Mouse (Mus musculus) embryonic facial prominence, embryonic 15.5 days (tissue): ENCODE results near the gene Sphk1. TPM values are rescaled to one million over a fixed set of nuclear protein-coding genes. Genes with fewer than 3 reads are reported as not detected.
A peak's percentile ranks its signal among the peaks of the same experiment; 100 is the strongest.

Experiments
- ATAC-seq: fragments of 200-750 bp; cut with Nextera tagmentation; 2 replicates; pipeline ENCODE4 v1.8.0; 2017; ENCODE audit warnings: low read depth, moderate TSS enrichment; ENCODE audit not compliant: insufficient number of reproducible peaks, low FRiP score, low TSS enrichment
- H3K27ac ChIP-seq: fragments of 300-500 bp; sonication (generic); replicated peaks from 2 replicates; pipeline ENCODE4 v1.5.1; 2015; ENCODE audit warnings: mild to moderate bottlenecking, inconsistent platforms
- H3K27me3 ChIP-seq: fragments of 300-500 bp; sonication (generic); 2 replicates; pipeline ENCODE4 v1.6.1; 2015; ENCODE audit warnings: inconsistent platforms
- H3K36me3 ChIP-seq: fragments of 300-500 bp; sonication (generic); 2 replicates; pipeline ENCODE4 v1.6.1; 2015; ENCODE audit warnings: mild to moderate bottlenecking, inconsistent platforms
- H3K4me1 ChIP-seq: fragments of 300-500 bp; sonication (generic); 2 replicates; pipeline ENCODE4 v1.6.1; 2015; ENCODE audit warnings: inconsistent platforms
- H3K4me2 ChIP-seq: fragments of 300-500 bp; sonication (generic); replicated peaks from 2 replicates; pipeline ENCODE4 v1.6.1; 2015; ENCODE audit warnings: mild to moderate bottlenecking, inconsistent platforms
- H3K4me3 ChIP-seq: fragments of 300-500 bp; sonication (generic); replicated peaks from 2 replicates; pipeline ENCODE4 v1.5.1; 2015; ENCODE audit warnings: mild to moderate bottlenecking, inconsistent platforms
- H3K9ac ChIP-seq: fragments of 300-500 bp; sonication (generic); 2 replicates; pipeline ENCODE4 v1.6.1; 2015; ENCODE audit warnings: inconsistent platforms
- H3K9me3 ChIP-seq: fragments of 300-500 bp; sonication (generic); replicated peaks from 2 replicates; pipeline ENCODE4 v1.6.1; 2016; ENCODE audit warnings: inconsistent platforms
- WGBS: fragments of 180-500 bp; shearing (Covaris S2); methylation state at CpG from one replicate; pipeline ENCODE4 v1.1.7; 2015; 5-methylcytosine and 5-hydroxymethylcytosine counted together
- polyA plus RNA-seq: library from polyadenylated mRNA; unstranded; fragments of >200 nt; fragmentation: Nextera tagmentation; extraction: Ambion mirVana; gene quantifications from 2 replicates; pipeline ENCODE4 v1.2.1, GENCODE M21; 2015

Sphk1 gene
- polyA plus RNA-seq, 1 experiment from 2014 or later, result 12.3 TPM

GRCm38 (mm10) chr11:116543110-116543509, 12.4 kb downstream of the Sphk1 start:
- Histone ChIP-seq H3K4me2 (no peak overlapping the region), H3K9ac (no peak overlapping the region), H3K27ac (no peak overlapping the region), H3K27me3 (no peaks in the 10 kb centered on the region), H3K4me3 (no peak overlapping the region), H3K9me3 (no peaks in the 10 kb centered on the region), H3K4me1 (no peaks in the 10 kb centered on the region; the same call in 1 of the 2 replicates), H3K36me3 (peaks cover 93% of the 10 kb centered on the region)
- WGBS, result 90% methylated on average over 4 of the region's 4 CpGs
- ATAC-seq, result no peak

GRCm38 (mm10) chr11:116547296-116548060, 16.8 kb downstream of the Sphk1 start:
- peaks cover 57% of the 10 kb centered on the region for H3K36me3 ChIP-seq

GRCm38 (mm10) chr11:116548780-116549179, 18.1 kb downstream of the Sphk1 start:
- Histone ChIP-seq H3K4me1 (peaks cover 22% of the 10 kb centered on the region), H3K27me3 (no peaks in the 10 kb centered on the region), H3K9me3 (no peaks in the 10 kb centered on the region), H3K36me3 (peaks cover 47% of the 10 kb centered on the region), H3K27ac (no peak overlapping the region), H3K4me2 (no peak overlapping the region), H3K9ac (no peak overlapping the region), H3K4me3 (no peak overlapping the region)
- ATAC-seq, result no peak
- 93% methylated on average over 9 of the region's 9 CpGs for WGBS

More at GRCm38 (mm10) chr11:116547296-116548060, 16.8 kb downstream of the Sphk1 start:
- Histone ChIP-seq H3K4me3 (no peak overlapping the region), H3K4me2 (no peak overlapping the region), H3K27me3 (no peaks in the 10 kb centered on the region), H3K27ac (no peak overlapping the region), H3K4me1 (peaks cover 22% of the 10 kb centered on the region), H3K9me3 (no peaks in the 10 kb centered on the region), H3K9ac (no peak overlapping the region)
- no peak for ATAC-seq
- 87% methylated on average over 17 of the region's 17 CpGs for WGBS

GRCm38 (mm10) chr11:116549273-116550038, 18.7 kb downstream of the Sphk1 start:
- Histone ChIP-seq H3K4me3 (no peak overlapping the region), H3K9me3 (no peaks in the 10 kb centered on the region), H3K27ac (no peak overlapping the region), H3K4me2 (no peak overlapping the region), H3K4me1 (peaks cover 27% of the 10 kb centered on the region), H3K36me3 (peaks cover 41% of the 10 kb centered on the region), H3K9ac (no peak overlapping the region), H3K27me3 (no peaks in the 10 kb centered on the region)
- 88% methylated on average over 11 of the region's 11 CpGs for WGBS
- no peak for ATAC-seq

GRCm38 (mm10) chr11:116550748-116551147, 20.0 kb downstream of the Sphk1 start:
- Histone ChIP-seq H3K4me2 (no peak overlapping the region), H3K36me3 (peaks cover 28% of the 10 kb centered on the region), H3K9me3 (no peaks in the 10 kb centered on the region), H3K4me1 (peaks cover 32% of the 10 kb centered on the region), H3K4me3 (no peak overlapping the region), H3K27ac (0 out of 2 replicates have a peak overlapping the region, but pooled peaks have one; percentile 34), H3K27me3 (no peaks in the 10 kb centered on the region), H3K9ac (no peak overlapping the region)
- ATAC-seq, result no peak
- 54% methylated on average over 7 of the region's 7 CpGs for WGBS

GRCm38 (mm10) chr11:116552194-116552593, 21.5 kb downstream of the Sphk1 start:
- WGBS, result 81% methylated on average over 1 of the region's 1 CpGs
- Histone ChIP-seq H3K9ac (no peak overlapping the region), H3K27ac (no peak overlapping the region), H3K4me2 (no peak overlapping the region), H3K27me3 (no peaks in the 10 kb centered on the region), H3K4me1 (peaks cover 32% of the 10 kb centered on the region), H3K9me3 (no peaks in the 10 kb centered on the region), H3K36me3 (peaks cover 17% of the 10 kb centered on the region), H3K4me3 (no peak overlapping the region)
- ATAC-seq, result no peak

- peaks cover 4% of the 10 kb centered on the region; the same call in 1 of the 2 replicates for H3K36me3 ChIP-seq
- ATAC-seq, result no peak
- H3K27me3 ChIP-seq, result no peaks in the 10 kb centered on the region
- no peak overlapping the region for H3K4me3 ChIP-seq
- H3K4me1 ChIP-seq, result peaks cover 30% of the 10 kb centered on the region
- WGBS, result 40% methylated on average over 12 of the region's 12 CpGs
- no peak overlapping the region for H3K9ac ChIP-seq
- no peak overlapping the region for H3K4me2 ChIP-seq
- no peak overlapping the region for H3K27ac ChIP-seq
- H3K9me3 ChIP-seq, result no peaks in the 10 kb centered on the region
Observed at GRCm38 (mm10) chr11:116554171-116554878, 23.6 kb downstream of the Sphk1 start.

- ATAC-seq, result no peak
- 63% methylated on average over 1 of the region's 1 CpGs for WGBS
Observed at GRCm38 (mm10) chr11:116555572-116555971, 24.8 kb downstream of the Sphk1 start.

GRCm38 (mm10) chr11:116556308-116556707, 25.6 kb downstream of the Sphk1 start:
- H3K27ac ChIP-seq, result no peak overlapping the region
- no peak for ATAC-seq

More at GRCm38 (mm10) chr11:116555572-116555971, 24.8 kb downstream of the Sphk1 start:
- Histone ChIP-seq H3K9ac (no peak overlapping the region), H3K36me3 (peaks cover 4% of the 10 kb centered on the region; the same call in 1 of the 2 replicates), H3K4me3 (no peak overlapping the region), H3K4me2 (no peak overlapping the region), H3K27me3 (no peaks in the 10 kb centered on the region), H3K9me3 (no peaks in the 10 kb centered on the region), H3K4me1 (peaks cover 21% of the 10 kb centered on the region), H3K27ac (no peak overlapping the region)

GRCm38 (mm10) chr11:116565283-116566041, 34.7 kb downstream of the Sphk1 start:
- H3K9ac ChIP-seq, result no peak overlapping the region
- H3K36me3 ChIP-seq, result no peaks in the 10 kb centered on the region
- H3K4me2 ChIP-seq, result no peak overlapping the region
- H3K27ac ChIP-seq, result no peak overlapping the region
- no peaks in the 10 kb centered on the region for H3K27me3 ChIP-seq
- 61% methylated on average over 7 of the region's 7 CpGs for WGBS
- peaks cover 14% of the 10 kb centered on the region for H3K4me1 ChIP-seq
- H3K4me3 ChIP-seq, result no peak overlapping the region
- ATAC-seq, result no peak
- no peaks in the 10 kb centered on the region for H3K9me3 ChIP-seq

More at GRCm38 (mm10) chr11:116556308-116556707, 25.6 kb downstream of the Sphk1 start:
- H3K4me2 ChIP-seq, result no peak overlapping the region
- peaks cover 13% of the 10 kb centered on the region for H3K4me1 ChIP-seq
- H3K9ac ChIP-seq, result no peak overlapping the region
- WGBS, result 58% methylated on average over 6 of the region's 6 CpGs
- peaks cover 4% of the 10 kb centered on the region; the same call in 1 of the 2 replicates for H3K36me3 ChIP-seq
- H3K4me3 ChIP-seq, result no peak overlapping the region
- H3K27me3 ChIP-seq, result no peaks in the 10 kb centered on the region
- H3K9me3 ChIP-seq, result no peaks in the 10 kb centered on the region
